Mouse (Mus musculus): ENCODE measurements at regions not wholly inside any gene's neighbourhood (a gene's known extent, or its start where the extent isn't known, plus 50 kb on each side); places are given as distances from the start of the nearest gene placed in this dataset.

GRCm38 (mm10) chr15:63218393-63219060 lies 626.5 kb downstream of the Gsdmc2 start:
- Histone ChIP-seq H3K4me2 (replicated peaks; ENCODE audit: low read depth, low read length) (no peak overlapping the region), H3K27ac (ENCODE audit: low read depth, low read length) (no peak overlapping the region), H3K9me3 (ENCODE audit: control insufficient read depth, low read length) (no peaks in the 10 kb centered on the region), H3K36me3 (ENCODE audit: control insufficient read depth, insufficient read depth, low read length) (no peaks in the 10 kb centered on the region), H3K9ac (ENCODE audit: low read depth, low read length) (no peak overlapping the region), H3K27me3 (ENCODE audit: control insufficient read depth, insufficient read depth, low read length) (no peaks in the 10 kb centered on the region), H3K4me1 (replicated peaks; ENCODE audit: control insufficient read depth, insufficient read depth, low read length) (no peaks in the 10 kb centered on the region), H3K4me3 (ENCODE audit: low read depth, low read length) (no peak overlapping the region)
- 79% methylated on average over 2 of the region's 2 CpGs for WGBS
- ATAC-seq (ENCODE audit: low FRiP score) (no peak), DNase-seq (ENCODE audit: low spot score) (no peak)

DNA sequence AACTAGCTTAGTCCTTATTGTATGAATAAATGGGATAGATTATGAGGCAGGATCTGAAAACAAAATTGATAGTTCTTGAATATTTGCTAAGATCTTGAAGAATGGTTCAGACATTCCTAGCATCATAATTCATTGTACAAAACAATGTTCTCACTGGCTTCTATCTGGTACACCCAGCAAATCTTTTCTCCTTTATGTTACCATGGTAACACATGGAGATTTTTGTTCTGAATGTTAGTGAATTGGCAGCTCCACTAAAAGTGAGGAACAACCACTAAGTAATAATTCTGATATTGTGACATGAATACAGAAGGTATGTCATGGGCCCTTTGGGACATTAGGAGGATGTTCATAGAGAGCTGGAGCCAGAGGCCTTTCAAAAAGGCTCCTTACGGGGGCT lies 639.8 kb downstream of the Gsdmc2 start:
- no peak for DNase-seq (ENCODE audit: low spot score)
- no peak overlapping the region for H3K4me3 ChIP-seq (ENCODE audit: low read depth, low read length)
- no peaks in the 10 kb centered on the region for H3K4me1 ChIP-seq (replicated peaks; ENCODE audit: control insufficient read depth, insufficient read depth, low read length)
- no peaks in the 10 kb centered on the region for H3K36me3 ChIP-seq (ENCODE audit: control insufficient read depth, insufficient read depth, low read length)
- H3K27ac ChIP-seq (ENCODE audit: low read depth, low read length) = no peak overlapping the region
- H3K4me2 ChIP-seq (replicated peaks; ENCODE audit: low read depth, low read length) = no peak overlapping the region
- no peak for ATAC-seq (ENCODE audit: low FRiP score)
- H3K27me3 ChIP-seq (ENCODE audit: control insufficient read depth, insufficient read depth, low read length) = no peaks in the 10 kb centered on the region
- H3K9ac ChIP-seq (ENCODE audit: low read depth, low read length) = no peak overlapping the region
- no peaks in the 10 kb centered on the region for H3K9me3 ChIP-seq (ENCODE audit: control insufficient read depth, low read length)
- WGBS = 96% methylated on average over 1 of the region's 1 CpGs

GRCm38 (mm10) chr15:63195031-63195430 lies 649.9 kb downstream of the Gsdmc2 start:
- WGBS = 97% methylated on average over 2 of the region's 2 CpGs
- Histone ChIP-seq H3K36me3 (ENCODE audit: control insufficient read depth, insufficient read depth, low read length) (no peaks in the 10 kb centered on the region), H3K4me2 (replicated peaks; ENCODE audit: low read depth, low read length) (no peak overlapping the region), H3K27ac (ENCODE audit: low read depth, low read length) (no peak overlapping the region), H3K9me3 (ENCODE audit: control insufficient read depth, low read length) (no peaks in the 10 kb centered on the region), H3K4me1 (replicated peaks; ENCODE audit: control insufficient read depth, insufficient read depth, low read length) (no peaks in the 10 kb centered on the region), H3K27me3 (ENCODE audit: control insufficient read depth, insufficient read depth, low read length) (no peaks in the 10 kb centered on the region), H3K4me3 (ENCODE audit: low read depth, low read length) (no peak overlapping the region), H3K9ac (ENCODE audit: low read depth, low read length) (no peak overlapping the region)
- ATAC-seq (ENCODE audit: low FRiP score) = no peak
- DNase-seq (ENCODE audit: low spot score) = no peak

DNA sequence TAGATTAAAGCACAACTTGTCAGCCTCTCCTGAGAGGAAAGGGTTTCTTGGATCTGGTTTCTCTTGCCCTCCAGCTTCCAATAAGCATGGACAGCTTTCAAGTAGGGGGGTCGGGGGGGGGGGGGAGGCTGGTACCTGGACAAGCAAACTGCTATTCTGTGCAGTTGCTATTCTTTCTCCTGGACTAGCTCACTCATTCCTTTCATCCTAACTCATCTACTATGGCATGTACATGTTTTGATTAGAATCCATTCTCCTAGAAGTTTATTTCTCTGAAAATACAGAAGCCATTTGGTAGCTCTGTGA lies 650.5 kb downstream of the Gsdmc2 start:
- no peaks in the 10 kb centered on the region for H3K9me3 ChIP-seq (ENCODE audit: control insufficient read depth, low read length)
- ATAC-seq (ENCODE audit: low FRiP score) (no peak), DNase-seq (ENCODE audit: low spot score) (no peak)
- no CpG with 5 or more reads among the region's 1 CpGs for WGBS
- H3K9ac ChIP-seq (ENCODE audit: low read depth, low read length) = no peak overlapping the region
- H3K4me2 ChIP-seq (replicated peaks; ENCODE audit: low read depth, low read length) = no peak overlapping the region
- no peak overlapping the region for H3K27ac ChIP-seq (ENCODE audit: low read depth, low read length)
- H3K4me1 ChIP-seq (replicated peaks; ENCODE audit: control insufficient read depth, insufficient read depth, low read length) = no peaks in the 10 kb centered on the region
- H3K27me3 ChIP-seq (ENCODE audit: control insufficient read depth, insufficient read depth, low read length) = no peaks in the 10 kb centered on the region
- H3K4me3 ChIP-seq (ENCODE audit: low read depth, low read length) = no peak overlapping the region
- H3K36me3 ChIP-seq (ENCODE audit: control insufficient read depth, insufficient read depth, low read length) = no peaks in the 10 kb centered on the region

- Histone ChIP-seq H3K4me3 (ENCODE audit: low read depth, low read length) (no peak overlapping the region), H3K4me1 (replicated peaks; ENCODE audit: control insufficient read depth, insufficient read depth, low read length) (no peaks in the 10 kb centered on the region), H3K27me3 (ENCODE audit: control insufficient read depth, insufficient read depth, low read length) (no peaks in the 10 kb centered on the region), H3K27ac (ENCODE audit: low read depth, low read length) (no peak overlapping the region), H3K9ac (ENCODE audit: low read depth, low read length) (no peak overlapping the region), H3K4me2 (replicated peaks; ENCODE audit: low read depth, low read length) (no peak overlapping the region), H3K36me3 (ENCODE audit: control insufficient read depth, insufficient read depth, low read length) (no peaks in the 10 kb centered on the region), H3K9me3 (ENCODE audit: control insufficient read depth, low read length) (no peaks in the 10 kb centered on the region)
- DNase-seq (ENCODE audit: low spot score) = no peak
- WGBS = 60% methylated on average over 2 of the region's 2 CpGs
- ATAC-seq (ENCODE audit: low FRiP score) = no peak
Observed at GRCm38 (mm10) chr15:63193617-63194491, 651.1 kb downstream of the Gsdmc2 start.

DNA sequence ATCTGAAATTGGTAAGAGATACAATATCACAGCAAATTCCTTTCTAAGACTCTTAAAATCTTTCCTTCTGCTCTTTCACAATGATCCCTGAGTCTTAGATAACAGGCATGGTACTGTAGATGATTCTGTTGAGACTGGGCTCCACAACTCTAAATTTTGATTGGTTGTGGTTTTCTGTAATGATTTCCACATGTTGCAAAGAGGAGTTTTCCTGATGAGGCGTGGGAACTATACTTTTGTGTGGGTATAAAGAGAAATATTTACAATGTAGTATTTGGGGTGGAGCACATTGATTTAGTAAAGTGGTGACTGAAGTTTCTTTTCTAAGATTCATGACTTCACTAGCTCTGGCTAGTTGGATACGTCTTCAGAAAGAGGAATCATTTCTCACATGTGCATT lies 653.2 kb downstream of the Gsdmc2 start:
- no peak for DNase-seq (ENCODE audit: low spot score)
- Histone ChIP-seq H3K9ac (ENCODE audit: low read depth, low read length) (no peak overlapping the region), H3K4me2 (replicated peaks; ENCODE audit: low read depth, low read length) (no peak overlapping the region), H3K27ac (ENCODE audit: low read depth, low read length) (no peak overlapping the region), H3K4me3 (ENCODE audit: low read depth, low read length) (no peak overlapping the region), H3K9me3 (ENCODE audit: control insufficient read depth, low read length) (no peaks in the 10 kb centered on the region), H3K27me3 (ENCODE audit: control insufficient read depth, insufficient read depth, low read length) (no peaks in the 10 kb centered on the region), H3K36me3 (ENCODE audit: control insufficient read depth, insufficient read depth, low read length) (no peaks in the 10 kb centered on the region), H3K4me1 (replicated peaks; ENCODE audit: control insufficient read depth, insufficient read depth, low read length) (no peaks in the 10 kb centered on the region)
- no peak for ATAC-seq (ENCODE audit: low FRiP score)
- WGBS = 85% methylated on average over 2 of the region's 2 CpGs

DNA sequence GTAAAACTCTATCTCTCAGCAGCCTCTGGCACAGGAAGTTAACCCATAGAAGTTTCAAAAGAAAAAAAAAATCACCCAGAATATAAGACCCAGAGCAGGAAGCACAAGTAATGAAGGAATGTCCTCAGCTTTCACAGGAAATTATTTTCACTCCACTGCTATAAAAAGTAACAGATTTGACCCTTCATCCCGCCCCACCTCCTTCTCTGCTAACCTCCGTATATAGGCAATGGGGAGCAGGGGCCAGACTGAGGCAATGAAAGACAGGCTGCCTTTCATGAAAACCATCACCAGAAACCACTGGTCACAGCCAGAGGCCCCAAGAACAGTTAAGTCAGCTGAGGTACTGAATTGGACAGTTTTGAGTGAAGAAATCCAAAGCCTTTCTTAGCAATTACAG lies 654.9 kb downstream of the Gsdmc2 start:
- DNase-seq (ENCODE audit: low spot score) = no peak

DNA sequence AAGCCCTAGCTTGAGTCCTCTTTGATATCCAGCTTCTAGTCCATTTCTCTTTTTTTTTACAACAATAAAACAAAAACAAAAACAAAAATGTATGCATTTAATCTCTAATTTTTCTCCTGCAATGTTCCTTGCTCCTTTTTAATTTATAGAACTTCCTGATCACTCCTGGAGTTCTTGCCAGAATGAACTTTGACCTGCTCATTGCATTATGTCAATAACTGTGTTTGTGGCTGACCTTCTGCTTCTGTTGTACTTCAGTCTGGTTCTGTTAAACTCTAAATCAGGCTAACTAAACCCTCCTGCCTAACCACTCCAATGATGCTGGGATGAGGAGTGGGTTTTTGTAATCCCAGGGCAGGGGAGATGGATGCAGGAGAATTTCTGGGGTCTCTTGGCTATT lies 674.0 kb downstream of the Gsdmc2 start:
- Histone ChIP-seq H3K27ac (ENCODE audit: low read depth, low read length) (no peak overlapping the region), H3K4me3 (ENCODE audit: low read depth, low read length) (no peak overlapping the region), H3K9me3 (ENCODE audit: control insufficient read depth, low read length) (no peaks in the 10 kb centered on the region), H3K27me3 (ENCODE audit: control insufficient read depth, insufficient read depth, low read length) (no peaks in the 10 kb centered on the region), H3K4me1 (replicated peaks; ENCODE audit: control insufficient read depth, insufficient read depth, low read length) (no peaks in the 10 kb centered on the region), H3K4me2 (replicated peaks; ENCODE audit: low read depth, low read length) (no peak overlapping the region), H3K36me3 (ENCODE audit: control insufficient read depth, insufficient read depth, low read length) (no peaks in the 10 kb centered on the region), H3K9ac (ENCODE audit: low read depth, low read length) (no peak overlapping the region)
- DNase-seq (ENCODE audit: low spot score) (no peak), ATAC-seq (ENCODE audit: low FRiP score) (no peak)

More for the DNA sequence above, 654.9 kb downstream of the Gsdmc2 start:
- H3K27me3 ChIP-seq (ENCODE audit: control insufficient read depth, insufficient read depth, low read length) = no peaks in the 10 kb centered on the region
- no peaks in the 10 kb centered on the region for H3K4me1 ChIP-seq (replicated peaks; ENCODE audit: control insufficient read depth, insufficient read depth, low read length)
- H3K4me2 ChIP-seq (replicated peaks; ENCODE audit: low read depth, low read length) = no peak overlapping the region
- H3K36me3 ChIP-seq (ENCODE audit: control insufficient read depth, insufficient read depth, low read length) = no peaks in the 10 kb centered on the region
- H3K9ac ChIP-seq (ENCODE audit: low read depth, low read length) = no peak overlapping the region
- no peak overlapping the region for H3K27ac ChIP-seq (ENCODE audit: low read depth, low read length)
- no peaks in the 10 kb centered on the region for H3K9me3 ChIP-seq (ENCODE audit: control insufficient read depth, low read length)
- 59% methylated on average over 2 of the region's 2 CpGs for WGBS
- no peak for ATAC-seq (ENCODE audit: low FRiP score)
- H3K4me3 ChIP-seq (ENCODE audit: low read depth, low read length) = no peak overlapping the region

DNA sequence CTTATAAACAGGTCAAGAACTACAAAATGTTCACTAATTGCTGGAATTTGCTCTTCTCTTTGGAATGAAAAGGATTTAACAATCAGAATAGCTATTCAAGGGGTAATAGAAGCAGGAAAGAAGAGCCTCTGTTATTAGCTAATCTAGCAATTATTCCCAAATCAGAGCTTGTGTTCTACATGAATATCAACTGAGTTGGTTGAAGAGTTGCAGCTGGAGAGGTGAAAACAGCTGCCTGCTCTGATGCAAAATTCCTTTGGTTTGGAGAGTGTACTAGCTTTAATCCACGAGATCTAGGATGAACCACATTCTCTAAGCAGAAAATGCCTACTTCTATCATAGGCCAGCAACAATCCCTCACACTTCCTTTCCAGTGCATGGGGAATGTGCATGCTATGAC lies 674.8 kb downstream of the Gsdmc2 start:
- H3K9me3 ChIP-seq (ENCODE audit: control insufficient read depth, low read length) = no peaks in the 10 kb centered on the region
- DNase-seq (ENCODE audit: low spot score) (no peak), ATAC-seq (ENCODE audit: low FRiP score) (no peak)
- H3K4me3 ChIP-seq (ENCODE audit: low read depth, low read length) = no peak overlapping the region
- WGBS = 76% methylated on average over 1 of the region's 1 CpGs
- no peak overlapping the region for H3K27ac ChIP-seq (ENCODE audit: low read depth, low read length)
- no peak overlapping the region for H3K9ac ChIP-seq (ENCODE audit: low read depth, low read length)
- no peaks in the 10 kb centered on the region for H3K27me3 ChIP-seq (ENCODE audit: control insufficient read depth, insufficient read depth, low read length)
- no peak overlapping the region for H3K4me2 ChIP-seq (replicated peaks; ENCODE audit: low read depth, low read length)
- H3K36me3 ChIP-seq (ENCODE audit: control insufficient read depth, insufficient read depth, low read length) = no peaks in the 10 kb centered on the region
- no peaks in the 10 kb centered on the region for H3K4me1 ChIP-seq (replicated peaks; ENCODE audit: control insufficient read depth, insufficient read depth, low read length)
